Mouse (Mus musculus) lung, postnatal 0 days (tissue): ENCODE data around the gene Rho.

Source experiments
- CTCF ChIP-seq: IDR thresholded peaks from 2 replicates; pipeline ENCODE4 v1.5.1; 2016; ENCODE audit warnings: antibody characterized with exemption, mild to moderate bottlenecking
- EP300 ChIP-seq: IDR thresholded peaks from 2 replicates; pipeline ENCODE4 v1.6.1; 2016; ENCODE audit warnings: antibody characterized with exemption, mild to moderate bottlenecking, control low read depth

DNA sequence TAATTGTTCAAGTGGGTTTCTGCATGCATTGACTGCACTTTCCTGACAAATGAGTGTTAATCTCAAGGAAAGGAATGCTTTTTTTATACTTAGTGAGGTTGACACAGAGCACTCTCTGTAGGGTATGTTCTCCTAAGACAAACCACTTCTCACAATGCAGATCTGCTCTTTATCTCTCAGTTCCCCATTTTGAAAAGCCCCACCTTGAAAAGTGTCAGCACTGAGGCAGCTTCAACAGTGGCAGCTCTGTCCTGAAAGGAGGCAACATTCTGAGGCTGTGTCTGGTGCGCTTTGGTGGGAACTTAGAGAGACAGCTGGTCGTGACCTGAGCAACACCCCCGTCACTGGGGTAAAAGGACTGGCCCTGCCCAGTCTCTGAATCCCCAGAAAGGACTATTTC lies 22.5 kb upstream of the Rho start:
- TF ChIP-seq CTCF = no peak
- TF ChIP-seq EP300 = no peak
